Mouse (Mus musculus) embryo, embryonic 9.5 days (tissue): ENCODE data around the gene Itih4.

Source experiments
- DNase-seq: peaks from one replicate; pipeline ENCODE4 v3.0.0-alpha.2; 2017; ENCODE audit errors: extremely low spot score

Itih4 gene

DNA sequence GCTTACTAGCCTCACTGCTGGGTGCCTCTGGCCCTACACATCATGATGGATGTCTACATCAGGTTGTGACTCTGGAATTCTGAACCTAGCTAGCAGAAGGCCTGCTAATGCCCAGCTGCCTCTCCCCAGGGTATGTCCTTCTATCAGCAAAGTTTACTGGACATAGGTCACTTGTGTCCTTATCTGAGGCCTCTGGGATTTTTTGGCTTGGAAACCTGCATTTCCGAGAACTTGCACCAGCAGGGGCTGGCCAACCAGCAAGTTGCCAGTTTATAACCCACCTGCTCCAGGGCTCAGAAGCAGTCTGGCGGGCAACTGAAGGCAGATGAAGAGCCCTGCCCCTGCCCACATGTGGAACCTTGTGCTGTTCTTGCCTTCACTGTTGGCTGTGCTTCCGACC lies at the start of gene Itih4:
TSS of gene Itih4 (plus strand) at position 273 of the 400 bp plus-strand sequence.
- no peak for DNase-seq

DNA sequence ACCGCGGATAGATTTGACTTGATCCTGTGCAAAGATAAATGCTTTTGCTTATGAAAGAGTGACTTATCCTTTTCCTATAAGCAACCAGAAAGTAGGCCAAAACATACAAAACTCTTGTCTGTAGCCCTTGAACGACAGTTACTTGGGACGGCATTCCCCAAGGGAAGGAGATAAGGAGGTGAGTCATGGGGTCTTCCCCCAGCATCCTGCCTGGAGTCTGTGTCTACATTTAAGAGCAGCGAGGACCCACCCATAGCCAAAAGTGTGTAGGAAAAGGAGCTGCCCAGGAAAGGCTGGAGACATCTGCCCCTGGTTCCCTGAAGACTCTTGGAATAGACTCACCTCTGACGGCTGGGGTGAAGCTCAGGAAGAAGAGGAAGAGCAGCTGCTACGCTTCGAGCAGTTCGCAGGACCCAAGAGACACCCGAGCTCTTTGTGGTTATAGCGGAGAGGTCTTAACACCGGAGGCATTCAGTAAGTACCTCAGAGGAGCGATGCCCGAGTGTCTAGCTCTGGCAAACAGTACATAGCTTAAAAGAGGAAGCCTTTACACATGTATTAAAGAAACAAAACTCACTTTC lies 48.8 kb upstream of the Itih4 start:
- DNase-seq, result no peak

DNA sequence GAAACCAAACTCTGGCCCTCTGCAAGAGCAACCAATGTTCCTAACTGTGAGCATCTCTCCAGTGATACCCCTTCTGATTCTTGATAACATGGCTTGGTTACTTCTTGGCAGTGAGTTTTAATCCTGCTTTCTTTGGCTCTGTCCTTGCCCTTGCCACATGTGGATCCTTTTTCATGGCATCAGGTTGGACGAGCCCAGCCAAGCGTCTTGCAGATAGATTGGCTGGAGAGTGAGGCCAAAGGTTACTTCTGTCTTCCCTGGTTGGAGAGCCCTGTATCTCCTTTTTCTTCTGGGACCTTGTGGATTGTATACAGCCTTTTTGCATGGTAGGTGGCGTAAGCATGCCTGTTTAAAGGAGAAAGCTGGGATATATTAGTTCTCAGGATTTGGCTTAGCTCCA lies 42.6 kb upstream of the Itih4 start:
- no peak for DNase-seq

DNA sequence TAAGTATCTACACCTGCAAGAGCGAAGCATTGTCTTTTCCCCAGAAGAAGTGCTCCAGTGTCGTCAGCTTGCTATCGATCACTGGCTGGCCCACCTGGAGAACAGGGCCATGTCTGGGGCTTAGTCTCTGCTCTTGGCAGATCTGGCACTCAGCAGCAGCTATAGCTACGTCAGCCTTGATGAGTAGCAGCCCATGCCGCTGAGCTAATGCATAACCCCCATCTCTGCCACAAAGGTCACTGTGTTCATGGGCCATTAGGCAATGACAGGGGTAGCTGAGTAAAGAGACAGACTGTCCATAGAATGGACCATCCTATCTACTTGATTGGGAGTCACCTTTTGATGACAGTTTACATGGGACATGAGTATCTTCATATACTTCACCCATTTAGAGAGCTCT lies 35.8 kb upstream of the Itih4 start:
- DNase-seq, result no peak

DNA sequence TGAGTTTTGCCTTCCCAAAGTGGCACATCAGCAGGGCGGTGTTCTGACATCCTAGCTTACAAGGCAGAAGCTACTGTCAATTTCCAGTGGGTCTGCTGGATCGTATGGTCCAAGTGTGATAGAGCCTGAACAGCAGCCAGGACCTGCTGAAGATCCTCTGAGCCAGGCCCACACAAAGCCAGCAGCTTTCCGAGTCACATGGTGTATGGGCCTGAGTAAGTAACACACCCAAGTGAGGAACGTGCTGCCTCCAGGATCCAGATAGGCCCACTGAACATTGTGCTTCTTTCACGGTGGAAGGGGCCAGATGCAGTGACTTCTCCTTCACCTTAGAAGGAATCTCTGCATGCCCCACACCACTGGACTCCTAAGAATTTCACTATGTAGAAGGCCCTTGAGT lies 34.0 kb upstream of the Itih4 start:
- DNase-seq, result no peak

DNA sequence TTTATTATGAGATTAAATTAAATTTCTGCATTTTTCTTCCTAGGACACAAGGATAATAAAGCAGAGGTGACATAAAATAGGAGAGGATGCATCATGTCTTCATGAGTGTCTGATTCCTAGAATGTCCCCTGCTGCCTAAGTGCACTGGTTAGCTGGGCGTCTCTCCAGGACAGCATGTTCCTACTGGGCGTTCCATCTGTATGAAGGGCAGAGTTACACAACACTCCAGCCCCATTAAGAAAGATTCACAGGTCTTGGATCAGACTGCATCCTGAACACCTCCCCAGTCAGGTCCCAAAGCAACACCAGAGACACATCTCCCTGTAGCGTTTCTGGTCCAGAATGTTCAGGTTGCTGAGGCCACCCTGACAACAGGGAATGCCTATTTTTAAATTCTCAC lies 31.0 kb upstream of the Itih4 start:
- DNase-seq, result no peak

DNA sequence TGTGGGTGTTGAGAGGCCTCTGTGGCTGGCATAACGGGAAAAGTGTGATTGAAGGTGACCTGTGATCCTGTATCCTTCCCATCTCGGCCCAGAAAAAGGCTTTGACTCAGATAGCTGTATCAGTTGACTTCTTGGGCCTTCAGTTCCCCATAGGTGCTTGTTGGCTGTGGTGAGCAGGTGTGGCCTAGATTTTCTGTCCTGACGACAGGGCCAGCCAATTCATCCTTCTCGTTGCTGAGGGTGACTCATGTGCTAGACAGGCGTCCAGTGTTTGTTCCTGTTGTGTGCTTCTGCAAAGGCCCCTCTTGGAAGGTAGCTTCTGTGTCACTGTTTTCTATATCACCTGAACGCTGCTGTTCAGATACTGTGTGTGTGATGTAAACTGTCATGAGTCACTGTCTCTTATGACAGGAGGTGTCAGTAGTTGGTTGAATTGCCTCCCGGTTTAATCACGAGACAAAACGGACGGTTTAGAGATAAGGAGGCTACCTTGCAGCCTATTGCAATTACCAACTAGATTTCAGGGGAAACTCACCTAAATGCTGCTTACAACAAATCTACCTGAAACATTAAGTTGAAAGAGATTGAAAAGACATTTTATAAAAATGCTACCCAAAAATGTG lies 29.3 kb upstream of the Itih4 start:
- no peak for DNase-seq

DNA sequence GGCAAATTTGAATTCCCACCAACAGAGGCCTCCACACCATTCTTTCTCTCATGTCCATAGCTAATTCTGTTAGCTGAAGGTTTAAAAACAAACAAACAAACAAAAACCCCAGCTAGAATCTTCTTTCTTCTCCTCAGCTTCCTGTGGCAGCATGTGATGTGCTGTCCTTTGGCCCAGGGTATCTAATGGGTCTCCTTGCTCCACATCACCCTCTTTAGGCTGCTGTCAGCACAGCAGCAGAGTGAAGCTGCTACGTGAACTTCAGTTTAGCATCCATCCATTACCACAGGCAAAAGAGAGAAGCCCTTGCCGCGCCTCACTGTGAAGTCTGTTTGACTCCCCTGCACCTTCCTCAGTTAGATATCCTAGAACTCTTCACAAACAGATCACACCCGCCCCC lies 28.3 kb upstream of the Itih4 start:
- no peak for DNase-seq

DNA sequence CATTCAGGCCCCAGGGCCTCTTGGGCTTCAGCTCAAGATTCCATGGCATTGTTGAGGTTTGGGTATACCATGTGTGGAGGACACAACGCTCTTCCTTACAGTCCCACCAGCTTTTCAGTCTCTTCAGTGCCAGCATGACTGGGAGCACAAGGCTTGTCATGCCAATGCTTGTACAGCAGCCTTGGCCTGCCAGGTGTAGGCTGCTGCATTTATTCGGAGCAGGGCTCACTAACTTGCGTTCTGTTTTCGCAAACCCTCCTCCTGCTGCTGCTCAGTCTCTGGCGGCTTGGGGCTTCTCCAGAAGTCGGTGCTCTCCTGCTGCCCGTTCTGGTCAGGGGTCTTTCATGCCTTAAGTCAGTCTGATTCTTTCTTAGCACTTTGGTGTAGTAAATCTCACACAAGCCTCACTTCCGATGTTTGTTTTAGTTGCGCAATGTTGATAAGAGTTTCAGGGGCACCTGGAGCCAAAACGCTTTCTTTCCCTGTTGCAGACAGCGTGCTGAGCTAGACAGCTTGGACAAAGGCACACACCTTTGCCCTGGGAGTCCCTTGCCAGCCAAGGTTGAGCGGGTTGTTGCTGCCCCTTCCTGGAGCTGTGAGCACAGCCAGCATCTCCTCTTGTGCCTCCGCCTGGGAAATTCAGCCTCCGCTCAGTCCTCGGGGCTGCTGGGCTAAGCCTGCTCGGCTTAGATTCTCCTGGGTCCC lies 24.7 kb upstream of the Itih4 start:
- no peak for DNase-seq

DNA sequence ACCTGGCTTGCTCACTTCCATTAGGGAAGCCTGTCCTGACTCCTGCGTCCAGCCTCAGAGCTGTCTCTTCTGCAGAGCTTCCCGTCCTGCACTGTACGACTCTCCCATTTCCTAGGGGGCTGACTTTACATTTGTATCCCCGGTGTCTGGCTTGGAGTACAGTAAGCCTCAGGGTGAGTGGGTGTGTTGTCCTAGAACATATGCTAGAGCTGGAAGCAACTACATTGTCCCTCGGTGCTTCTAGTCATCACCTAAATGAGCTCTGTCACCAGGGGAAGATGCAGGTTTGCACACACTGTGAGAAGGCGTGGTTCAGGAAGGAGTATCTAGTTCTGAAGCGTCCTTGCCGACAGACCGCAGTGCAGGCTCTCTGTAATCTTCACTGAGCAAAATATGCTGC lies 23.9 kb upstream of the Itih4 start:
- no peak for DNase-seq

DNA sequence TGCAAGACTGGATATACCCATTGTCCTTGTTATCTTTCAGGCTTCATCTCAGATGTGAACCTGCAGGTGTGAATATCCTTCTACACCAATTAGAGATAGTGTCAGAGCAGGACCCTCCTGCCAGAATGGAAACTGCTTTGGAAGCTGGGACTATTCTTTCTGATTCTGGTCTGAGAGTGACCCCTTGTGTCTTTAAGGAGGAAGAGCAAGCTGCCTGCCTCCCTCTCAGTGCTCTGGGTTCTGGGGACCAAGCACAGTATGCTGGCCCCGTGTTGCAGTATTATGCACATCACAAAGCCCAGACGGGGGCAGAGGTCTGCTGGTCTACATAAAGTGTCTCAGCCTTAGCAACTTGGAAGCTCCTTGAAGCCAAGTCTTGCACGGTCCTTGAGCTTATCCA lies 21.0 kb upstream of the Itih4 start:
- DNase-seq, result no peak

DNA sequence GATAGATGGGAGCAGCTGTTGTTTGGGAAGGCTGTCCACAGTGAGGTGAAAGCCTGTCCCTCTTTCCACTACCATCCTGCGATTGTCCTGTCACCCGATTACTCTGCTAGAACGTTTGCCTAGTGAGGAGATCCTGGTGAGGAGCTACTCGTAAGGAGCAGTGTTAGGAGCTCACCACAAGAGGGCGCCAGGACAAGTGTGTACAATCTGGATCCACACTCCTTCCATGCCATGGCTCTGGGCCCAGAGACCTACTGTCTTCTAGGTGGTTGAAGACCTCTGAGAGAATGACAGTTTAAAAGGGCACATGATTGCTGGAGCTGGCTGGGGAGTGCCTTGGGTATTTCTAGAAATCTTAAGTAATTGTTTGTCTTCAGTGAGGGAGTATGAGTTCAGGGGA lies 19.2 kb upstream of the Itih4 start:
- DNase-seq, result peak; percentile 60

DNA sequence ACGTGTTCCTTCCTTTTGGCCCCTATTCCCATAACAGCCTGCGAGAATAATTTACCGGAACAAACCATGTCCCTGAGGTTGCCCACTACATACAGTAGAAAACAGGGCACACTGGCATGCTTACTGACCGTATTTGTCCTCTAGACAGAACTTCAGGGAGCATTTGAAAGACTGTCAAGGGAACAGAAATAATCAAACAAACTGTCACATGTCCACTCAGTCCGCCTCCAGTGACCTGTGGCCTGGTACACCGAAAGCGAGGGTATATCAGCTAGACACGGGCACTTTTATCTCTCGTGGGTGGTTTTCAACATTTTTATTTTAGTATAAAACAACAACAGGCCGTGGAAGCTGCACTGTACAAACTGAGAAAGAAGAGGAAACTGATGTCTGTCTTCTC lies 17.4 kb upstream of the Itih4 start:
- no peak for DNase-seq

DNA sequence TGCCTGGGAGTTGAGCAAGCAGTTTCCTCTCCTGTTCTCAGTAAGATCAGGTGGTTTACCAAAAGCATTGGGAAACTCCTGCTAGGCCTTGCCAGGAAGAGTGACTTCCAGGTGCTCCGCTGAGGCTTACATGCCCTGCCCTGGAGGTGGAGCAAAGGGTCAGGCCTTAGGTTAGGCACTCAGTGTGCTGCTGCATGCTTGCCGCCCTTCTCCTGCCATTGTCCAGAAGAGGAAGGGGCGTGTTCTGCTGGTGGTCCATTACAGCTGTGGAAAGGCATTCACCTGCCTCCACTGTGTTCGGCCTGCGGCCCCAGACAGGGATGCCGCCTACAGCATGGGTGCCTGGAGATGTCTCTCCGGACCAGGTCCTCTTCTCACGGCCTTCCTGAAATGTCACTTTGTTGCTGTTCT lies 16.9 kb upstream of the Itih4 start:
- DNase-seq, result no peak

DNA sequence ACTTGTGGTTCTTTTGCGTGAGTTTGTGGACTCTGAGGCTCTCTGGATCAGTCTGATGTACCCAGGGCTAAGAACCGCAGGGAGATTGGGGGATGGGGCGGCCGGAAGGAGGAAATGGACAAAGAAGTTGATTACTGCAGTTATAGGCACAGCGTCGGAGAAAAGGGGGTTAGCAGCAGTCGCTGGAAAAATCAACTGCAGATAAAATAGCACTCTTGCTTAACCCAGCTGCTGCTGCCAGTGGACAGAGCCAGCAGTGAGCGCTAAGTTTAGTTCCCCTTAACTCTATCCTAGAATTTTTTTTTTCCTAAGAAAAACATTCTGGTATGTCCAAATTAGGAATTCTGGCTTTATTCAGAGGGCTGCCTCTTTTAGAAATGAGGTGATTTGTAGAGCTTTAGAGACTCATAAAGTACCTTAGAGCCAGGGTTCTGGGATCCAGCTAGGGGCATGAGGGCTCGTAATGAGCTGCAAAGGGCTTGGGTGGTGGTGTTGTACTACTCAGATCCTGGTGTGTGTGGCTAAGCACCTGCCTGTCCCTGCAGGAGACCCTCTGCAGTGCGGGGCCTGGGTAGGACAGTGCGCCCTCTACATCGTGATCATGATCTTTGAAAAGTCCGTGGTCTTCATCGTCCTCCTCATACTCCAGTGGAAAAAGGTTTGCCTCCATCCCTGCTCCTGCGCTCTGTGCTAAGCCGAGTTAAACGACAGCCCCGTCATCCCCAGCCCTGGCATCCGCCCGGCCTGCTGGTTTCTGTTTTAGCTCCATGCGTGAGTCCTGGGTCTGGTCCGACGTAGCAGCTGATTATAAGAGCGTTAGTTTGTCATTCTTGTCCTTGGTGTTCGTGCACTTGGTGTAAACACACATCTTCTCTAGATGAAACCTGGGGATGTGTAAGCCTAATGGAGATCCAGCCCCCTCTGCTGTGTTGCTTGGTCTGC lies 15.8 kb upstream of the Itih4 start:
- DNase-seq, result no peak

DNA sequence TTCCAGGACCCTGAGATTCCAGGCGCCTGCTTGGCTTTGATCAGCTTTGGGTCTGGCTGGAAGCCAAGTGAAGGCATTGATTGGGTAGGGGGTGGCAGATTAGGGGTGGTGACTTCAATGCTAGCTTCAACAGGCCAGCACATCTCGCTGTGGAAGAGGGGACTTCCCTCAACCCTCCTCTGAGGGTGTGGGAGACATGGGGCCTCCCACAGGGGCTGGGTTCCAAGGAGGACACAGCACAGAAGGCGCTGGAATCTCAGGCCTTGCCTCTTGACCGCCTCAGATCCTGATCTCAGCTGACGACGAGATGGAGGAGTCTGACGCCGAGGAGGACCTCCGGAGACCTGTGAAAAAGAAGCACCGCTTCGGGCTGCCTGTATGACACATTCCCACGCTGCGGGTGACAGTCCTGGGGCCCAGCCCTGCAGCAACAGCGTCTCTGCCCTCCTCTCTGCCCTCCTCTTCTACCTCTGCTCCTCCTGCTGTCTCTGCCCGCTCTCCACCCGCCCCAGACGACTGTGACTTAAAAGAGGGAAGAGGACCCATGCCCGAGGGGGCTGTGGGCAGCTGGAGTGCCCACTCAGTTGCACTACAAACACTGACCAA lies 12.1 kb upstream of the Itih4 start:
- DNase-seq, result no peak

DNA sequence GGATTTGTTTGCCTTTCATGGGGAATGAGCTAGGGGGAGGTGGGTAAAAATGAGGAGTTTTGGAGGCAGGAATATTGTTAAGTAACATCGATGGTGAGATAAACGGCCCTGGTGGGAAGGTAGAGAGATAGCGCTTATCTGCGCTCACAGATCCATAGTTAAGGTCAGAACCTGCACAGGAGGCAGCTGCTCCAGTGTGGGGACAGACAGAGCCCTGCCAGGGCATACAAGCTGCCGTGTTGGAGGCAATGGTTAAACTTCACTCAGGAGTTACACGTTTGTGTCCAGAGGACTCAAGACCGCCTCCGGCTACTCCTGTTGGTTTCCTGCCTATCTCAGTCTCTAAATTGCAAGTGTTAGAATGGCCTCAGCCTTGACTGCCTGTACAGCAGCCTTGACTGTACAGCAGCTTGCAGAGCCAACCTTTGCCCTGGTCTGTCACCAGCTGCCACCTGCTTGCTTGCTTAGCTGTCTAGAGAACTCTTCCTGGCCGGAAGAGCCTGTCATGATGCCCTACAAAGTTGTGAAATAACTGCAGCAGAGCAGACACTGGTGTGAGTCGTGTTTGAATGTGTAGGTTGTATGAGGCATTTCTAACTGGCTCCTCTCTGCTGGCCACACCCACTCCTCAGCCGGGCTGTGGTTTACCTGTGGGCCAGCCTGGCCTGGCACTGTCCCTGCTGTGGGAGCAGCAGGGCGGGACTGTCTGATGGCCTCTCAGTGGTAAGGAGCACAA lies 11.0 kb upstream of the Itih4 start:
- no peak for DNase-seq

DNA sequence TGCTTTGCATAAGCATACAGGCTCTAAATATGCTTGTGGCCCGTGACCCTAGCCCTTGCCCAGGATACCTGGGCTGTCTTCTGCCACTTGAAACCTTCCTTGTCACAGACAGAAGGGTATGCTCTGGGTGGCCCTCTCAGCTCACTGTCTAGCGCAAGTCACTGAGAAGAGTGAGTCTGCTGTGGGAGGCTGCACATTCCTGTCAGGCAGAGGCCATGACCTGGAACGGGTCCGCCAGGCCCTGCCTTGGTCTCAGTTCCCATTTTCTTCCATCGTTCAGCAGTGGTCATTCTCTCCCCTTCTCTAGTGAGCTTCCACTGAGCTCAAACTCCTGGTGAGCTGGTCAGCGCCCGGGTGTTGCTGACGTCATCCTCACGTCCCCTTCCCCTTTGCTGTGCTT lies 10.3 kb upstream of the Itih4 start:
- no peak for DNase-seq

DNA sequence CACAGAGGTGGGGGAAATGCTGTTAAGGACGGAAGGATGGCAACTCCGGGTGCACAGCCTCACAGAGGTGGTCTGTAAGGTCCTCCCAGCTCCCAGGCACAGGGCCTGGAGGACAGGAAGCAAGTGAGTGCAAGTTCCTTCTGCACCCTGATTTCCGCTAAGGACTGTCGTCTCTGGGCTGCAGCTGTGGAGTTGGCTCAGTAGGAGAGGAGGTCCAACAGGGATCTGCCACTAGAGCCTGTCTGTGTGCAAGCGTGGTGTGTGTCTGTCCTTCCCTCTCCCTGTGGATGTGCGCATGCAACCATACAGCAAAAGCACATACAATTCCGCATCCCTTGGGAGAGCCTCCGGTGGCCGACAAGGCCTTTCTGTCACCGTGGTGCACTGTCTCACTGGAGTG lies 9.8 kb upstream of the Itih4 start:
- no peak for DNase-seq

DNA sequence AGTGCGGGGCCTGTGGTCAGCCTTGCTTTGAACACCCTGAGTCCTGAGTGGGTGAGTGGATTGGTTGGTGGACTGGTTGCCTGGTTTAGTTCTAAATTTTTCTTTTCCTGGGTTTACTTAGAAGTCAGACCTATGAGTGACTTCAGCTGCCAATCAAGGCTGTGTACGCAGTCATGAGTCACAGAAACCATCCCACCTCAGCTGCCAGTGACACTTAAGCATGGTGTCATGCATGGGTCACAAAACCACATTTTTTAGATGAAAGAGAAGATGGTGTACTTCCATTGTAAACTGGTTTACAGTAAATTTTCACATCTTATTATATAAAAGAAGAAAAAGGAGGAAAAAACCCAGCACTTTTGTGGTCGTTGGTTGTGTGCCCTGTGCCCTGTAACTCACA lies 8.4 kb upstream of the Itih4 start:
- DNase-seq, result no peak

DNA sequence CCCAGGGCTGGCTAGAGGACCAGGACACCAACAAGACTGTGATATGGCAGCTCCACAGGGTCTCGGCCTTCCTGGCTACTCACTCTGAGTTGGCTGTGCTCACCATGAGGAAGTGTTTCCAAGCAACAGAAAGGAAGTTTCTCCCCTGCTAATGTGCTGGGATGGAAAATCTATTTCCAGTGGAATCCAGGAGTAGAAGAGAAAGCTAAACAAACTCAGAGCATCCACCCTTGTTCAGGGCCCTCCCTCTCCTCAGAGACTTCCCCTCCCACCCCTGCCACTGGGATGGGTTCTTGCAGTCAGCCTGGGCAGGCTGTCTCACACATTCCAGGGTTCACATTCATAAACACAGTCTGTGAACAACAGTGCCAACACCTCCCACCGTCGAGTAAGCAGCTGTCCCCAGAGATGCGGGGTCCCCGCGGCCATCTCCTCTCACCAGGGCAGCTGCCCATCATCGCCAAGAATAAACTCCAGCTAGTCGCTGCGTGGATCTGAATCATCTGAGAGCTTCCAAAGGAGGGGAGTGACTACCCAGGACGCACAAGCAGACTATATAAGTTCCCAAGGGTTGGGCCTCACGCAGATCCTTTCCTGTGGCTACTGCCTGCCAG lies 7.2 kb upstream of the Itih4 start, which contains the start of gene Mustn1:
TSS of gene Mustn1 (plus strand) at position 243 of the 614 bp plus-strand sequence.
- no peak for DNase-seq
